Mouse (Mus musculus): ENCODE data around the gene Lmo4.

Gene Lmo4

DNA sequence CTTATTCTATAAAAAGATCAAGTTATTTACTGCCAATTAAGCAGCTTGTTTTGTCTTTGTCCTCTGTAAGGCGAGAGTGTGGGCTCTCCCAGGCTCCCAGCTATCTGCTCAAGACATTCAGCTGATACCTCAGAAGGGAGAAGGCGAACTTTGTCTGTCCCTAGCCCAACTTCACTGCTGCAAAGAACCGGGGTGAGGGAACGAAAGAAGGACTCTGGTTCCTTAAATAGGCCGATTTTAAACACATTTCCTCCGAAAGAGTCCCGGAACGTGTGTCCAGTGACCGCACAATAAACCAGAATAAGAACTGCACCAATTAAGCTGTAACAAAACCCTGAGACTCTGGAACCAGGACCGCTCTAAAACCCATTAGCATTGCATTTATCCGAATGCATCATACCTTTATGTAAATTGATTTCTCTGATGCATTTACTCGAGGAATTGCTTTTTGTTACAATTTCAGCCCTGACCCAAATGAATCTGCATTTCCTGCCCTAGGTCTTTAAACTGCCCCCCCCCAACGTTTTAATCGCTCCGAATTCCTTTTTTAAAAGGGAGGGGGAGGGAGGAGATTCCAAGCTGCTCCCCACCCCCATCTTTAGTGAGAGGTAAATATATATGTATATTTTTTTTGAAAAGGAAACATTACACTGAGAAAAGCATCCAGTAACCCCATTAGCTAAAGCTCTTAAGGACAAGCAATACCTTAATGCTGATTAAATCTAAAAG lies 1.6 kb downstream of the Lmo4 start:
- no peak for DNase-seq (ENCODE audit: low spot score)

DNA sequence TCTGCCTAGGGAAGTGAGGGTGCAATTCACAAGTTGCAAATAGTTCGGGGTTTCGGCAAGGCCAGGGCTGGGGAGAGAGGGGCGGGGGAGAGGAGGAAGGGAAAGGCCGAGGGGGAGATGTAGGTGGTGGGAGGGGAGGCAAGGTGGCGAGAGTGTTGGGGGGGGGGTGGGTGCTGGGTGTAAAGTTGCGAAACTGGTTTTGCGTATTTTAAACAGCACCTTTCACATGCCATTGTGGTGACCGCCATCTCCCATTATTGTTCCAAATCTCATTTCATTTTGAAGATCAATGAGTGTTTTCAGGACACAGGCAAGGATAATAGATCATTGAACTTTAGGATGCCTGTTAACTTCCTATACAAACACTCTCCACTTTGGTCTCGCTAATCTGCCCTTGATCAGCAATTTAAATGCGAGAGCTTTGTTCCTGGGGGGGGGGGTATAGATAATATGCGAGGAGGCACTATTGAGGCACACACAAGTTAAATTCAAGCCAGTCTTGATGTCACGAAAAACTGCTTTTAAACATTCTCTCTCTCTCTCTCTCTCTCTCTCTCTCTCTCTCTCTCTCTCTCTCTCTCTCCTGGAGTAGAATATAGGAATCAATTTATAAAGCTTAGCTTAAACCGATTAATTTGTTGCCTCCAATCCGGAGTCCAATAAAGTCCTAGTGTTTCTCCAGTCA lies 2.3 kb downstream of the Lmo4 start:
- DNase-seq (ENCODE audit: low spot score): no peak

DNA sequence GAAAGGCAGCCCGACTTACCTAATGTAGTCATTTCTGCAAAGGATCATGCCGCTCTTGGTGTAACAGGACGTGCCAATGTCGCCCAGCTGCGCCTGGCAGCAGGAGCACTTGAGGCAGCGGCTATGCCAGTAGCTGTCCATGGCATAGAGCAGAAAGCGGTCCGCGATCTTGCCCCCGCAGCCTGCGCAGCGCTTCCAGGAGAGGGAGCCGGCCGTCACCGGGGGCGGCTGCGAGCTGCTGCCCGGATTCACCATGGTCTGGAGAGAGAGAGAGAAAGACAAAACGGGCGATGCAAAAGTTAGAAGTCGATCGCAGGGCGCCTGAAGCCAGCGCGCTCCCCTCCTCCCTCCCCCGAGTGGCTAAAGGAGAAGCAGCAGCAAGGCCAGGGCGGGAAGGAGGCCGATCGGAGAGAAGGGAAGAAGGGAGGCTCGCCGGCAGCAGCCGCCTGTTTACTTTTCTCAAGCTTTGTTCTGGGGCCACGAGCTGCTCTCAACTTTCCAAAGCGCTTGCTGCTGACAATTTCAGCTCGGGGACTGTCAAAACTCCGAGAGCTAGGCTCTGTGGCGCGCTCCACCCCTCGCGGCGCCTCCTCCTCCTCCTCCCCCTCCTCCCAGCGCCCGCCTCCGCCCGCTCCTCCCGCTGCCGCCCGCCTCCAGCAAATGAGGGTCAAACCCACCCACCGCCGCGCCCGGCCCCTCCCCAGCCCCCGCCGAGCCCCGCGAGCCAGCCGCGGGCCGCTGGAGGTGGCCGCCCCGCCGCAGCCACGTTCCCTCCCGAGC lies 3.0 kb downstream of the Lmo4 start:
- peak; percentile 74 for DNase-seq (ENCODE audit: low spot score)

DNA sequence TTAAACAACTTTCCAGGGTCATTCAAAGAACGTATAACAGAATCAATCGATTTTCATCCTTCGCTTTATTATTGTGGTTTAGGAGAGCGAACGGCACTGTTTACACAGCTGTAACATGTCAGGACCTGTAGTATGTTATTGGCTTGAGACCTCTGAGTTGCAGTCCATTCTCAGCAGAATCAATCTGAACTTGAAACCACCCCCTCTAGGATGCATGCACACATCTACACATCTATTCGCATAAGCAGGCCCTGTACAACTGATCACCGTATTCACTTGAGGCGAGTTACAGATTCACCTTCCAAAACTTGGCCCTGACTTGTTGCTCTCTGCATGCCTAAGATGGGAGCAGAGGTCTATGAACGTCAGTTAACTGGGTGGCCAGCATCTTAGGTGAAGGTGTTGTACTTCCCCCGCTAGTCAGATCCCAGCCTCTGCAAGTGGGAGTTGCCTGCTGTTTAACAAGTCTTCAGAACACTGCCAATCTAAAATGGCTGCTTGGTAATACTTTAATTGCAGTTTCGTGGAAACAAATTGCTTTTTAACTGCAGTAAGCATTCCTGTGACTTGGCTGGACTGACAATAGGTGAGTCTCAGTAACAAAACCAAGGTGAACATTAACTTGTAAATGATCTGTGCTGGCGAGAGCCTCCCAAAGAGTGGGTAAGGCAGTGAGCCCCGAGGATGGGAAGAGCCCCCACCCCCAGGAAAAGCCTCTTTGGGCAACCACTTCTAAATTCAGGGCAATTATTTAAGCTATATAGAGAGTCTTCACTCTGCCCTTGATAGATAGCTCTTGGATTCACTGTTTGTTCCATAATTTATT lies 19.5 kb downstream of the Lmo4 start:
- no peak for DNase-seq (ENCODE audit: low spot score)

DNA sequence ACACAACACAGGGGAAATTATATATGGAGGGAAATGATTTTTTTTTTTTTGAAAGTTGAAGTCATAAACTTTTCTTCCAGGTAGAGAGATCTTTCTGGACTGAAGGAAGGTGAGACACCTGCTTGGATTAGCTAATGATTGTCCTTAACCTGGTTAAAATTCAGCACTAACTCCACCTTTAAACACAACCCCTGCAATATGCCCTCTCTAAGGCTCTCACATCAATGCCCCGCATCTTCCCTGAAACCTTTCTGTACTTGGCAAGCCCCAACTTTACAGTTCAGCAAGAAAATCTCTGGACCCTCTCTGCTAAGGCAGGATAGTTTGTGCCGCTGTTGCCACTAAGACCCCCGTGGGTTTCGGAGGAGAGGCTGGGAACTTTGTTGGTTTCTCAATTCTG lies 20.1 kb downstream of the Lmo4 start:
- DNase-seq (ENCODE audit: low spot score): no peak

DNA sequence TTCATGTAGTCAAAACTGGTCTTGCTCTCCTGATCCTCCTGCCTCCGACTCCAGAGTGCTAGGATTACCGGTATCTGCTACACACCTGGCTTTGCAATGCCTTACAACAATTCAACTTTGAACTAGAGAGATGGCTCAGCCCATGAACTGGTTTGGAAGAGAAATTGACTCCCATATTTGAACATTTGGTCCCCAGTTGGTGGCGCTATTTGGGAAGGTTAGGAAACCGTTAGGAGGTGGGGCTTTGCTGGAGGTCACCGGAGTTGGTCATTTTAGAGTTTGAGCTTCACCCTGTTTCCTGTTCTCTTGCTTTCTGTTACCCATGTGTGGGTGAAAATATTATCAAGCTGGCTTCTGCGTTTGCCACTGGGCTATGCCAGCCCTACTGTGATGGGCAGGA lies 22.8 kb downstream of the Lmo4 start:
- no peak for DNase-seq (ENCODE audit: low spot score)

DNA sequence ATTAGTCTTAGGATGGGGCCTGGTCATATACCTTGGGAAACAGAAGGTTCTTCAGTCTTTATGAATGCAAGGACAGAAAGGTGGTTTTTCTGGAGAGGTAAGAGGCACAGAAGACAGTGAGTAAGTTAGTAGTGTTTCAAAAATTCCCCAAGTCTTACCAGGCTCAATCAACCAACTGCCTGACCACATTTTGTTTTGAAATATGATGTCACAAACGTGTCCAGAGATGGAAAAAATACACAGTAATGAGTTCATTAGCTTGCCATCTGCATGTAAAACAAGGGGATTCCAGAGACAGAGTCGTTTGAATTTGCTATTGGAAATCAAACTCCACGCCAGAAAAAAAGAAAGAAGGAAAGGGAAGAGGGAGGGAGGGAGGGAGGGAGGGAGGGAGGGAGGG lies 26.1 kb downstream of the Lmo4 start:
- no peak for DNase-seq (ENCODE audit: low spot score)

DNA sequence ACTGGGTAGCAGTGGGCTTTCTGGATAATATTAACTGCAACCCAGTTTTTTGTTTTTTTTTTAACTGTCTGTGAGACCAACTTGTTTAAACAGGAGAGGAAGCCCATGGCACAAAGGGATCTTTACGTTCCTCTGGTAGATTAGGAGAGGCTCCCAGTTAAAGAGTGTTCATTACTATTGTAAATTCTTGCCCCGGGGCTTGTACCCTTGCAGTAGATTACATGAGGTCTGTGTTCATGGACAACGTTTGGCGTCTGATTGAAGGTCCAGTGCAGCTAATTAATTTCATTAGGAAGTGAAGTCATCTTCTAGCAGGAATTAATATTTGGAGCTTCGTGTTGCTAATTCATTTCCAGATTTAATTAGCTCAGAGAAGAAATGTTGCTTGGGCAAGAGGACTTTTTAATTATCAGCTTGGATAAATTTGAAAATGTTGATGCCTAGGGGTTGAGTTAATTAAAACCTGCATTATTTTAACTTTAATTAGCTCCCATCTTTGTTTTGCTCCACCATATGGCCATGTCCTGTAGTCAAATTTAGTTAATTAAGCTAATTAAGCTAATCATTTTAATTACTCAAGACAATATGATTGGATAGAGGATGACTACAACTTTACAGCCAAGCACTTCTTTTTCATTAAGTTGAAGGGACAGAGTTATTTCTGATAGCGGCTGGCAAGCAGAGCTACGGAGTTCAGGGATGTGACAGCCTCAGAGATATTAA lies 31.0 kb downstream of the Lmo4 start:
- no peak for DNase-seq (ENCODE audit: low spot score)

DNA sequence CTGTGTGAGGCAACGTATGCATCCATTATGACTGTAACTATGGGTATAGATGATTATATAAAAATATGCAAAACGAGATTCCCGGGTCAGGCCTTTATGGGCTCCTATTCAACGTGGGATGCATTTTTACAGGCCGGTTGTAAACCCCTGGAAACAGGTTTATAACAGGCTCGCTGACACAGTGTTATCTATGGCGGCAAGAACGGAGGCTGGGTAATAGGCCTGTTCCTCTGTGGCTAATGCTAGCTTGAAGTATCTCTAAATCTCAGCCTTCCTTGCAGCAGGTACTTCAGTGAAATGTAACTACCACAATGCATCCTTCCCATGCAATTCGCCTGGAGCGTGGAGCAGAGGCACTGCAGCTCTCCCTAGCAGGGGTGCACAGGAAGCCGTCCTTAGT lies 31.9 kb downstream of the Lmo4 start:
- no peak for DNase-seq (ENCODE audit: low spot score)

DNA sequence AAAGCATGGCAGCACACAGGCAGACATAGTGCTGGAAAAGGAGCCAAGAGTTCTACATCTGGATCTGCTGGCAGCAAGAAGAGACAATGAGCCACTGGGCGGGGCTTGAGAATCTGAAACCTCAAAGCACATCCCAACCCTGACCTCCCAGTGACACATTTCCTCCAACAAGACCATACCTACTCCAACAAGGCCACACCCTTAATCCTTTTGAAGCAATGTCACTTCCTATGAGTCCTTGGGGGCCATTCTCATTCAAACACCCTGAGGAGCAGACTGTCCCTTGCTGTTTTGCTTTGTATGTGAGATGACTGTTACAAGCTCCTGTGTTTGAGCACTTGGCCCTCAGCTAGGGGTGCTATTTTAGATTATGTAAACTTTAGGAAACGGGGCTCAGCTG lies 33.3 kb downstream of the Lmo4 start:
- no peak for DNase-seq (ENCODE audit: low spot score)

DNA sequence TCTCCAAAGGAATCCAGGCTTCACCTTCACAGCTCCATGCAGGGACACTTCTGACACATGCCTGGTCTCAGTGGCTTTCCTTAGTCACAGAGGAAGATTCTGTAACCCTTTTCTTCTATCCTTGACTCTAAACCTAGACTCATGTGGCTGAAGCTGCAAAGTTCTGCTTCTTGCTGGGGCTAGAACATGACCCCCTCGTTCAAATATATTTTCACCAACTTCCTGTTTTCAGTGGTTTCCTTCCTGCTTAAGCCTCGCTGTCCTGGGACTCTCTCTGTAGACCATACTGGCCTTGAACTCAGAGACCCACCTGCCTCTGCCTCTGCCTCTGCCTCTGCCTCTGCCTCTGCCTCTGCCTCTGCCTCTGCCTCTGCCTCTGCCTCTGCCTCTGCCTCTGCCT lies 34.5 kb downstream of the Lmo4 start:
- no peak for DNase-seq (ENCODE audit: low spot score)

DNA sequence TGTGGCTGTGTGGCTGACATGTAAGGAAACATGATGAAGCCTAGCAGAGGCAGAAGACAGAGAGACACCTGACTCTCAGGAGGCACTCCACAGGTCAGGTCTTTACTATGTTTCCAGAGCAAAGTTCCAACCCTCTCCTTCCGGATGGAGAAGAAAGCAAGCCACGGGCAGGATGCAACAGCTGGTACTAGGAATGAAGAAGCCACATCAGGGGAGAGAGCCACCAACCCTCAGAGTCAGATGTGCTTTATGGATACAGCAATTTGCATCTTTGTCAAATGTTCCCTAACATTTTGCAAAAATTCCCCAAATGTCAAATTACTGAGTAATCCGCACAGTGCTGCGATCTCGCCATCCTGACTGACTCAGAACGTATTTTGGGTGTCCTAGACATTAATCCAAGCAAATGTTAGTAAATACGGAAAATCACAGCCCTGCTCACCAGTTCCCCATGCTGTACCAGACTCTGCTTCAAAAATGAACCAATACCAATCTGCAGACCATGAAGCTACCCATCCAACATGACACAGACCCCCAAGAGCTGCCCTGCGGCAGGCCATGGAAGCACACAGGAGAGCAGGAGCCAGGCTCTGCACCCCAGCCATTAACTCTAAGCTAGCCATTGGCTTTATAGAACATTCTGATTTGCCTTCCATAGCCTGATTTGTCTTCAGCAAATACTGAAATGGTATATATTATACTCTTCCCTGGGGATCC lies 38.4 kb downstream of the Lmo4 start:
- DNase-seq (ENCODE audit: low spot score): no peak

DNA sequence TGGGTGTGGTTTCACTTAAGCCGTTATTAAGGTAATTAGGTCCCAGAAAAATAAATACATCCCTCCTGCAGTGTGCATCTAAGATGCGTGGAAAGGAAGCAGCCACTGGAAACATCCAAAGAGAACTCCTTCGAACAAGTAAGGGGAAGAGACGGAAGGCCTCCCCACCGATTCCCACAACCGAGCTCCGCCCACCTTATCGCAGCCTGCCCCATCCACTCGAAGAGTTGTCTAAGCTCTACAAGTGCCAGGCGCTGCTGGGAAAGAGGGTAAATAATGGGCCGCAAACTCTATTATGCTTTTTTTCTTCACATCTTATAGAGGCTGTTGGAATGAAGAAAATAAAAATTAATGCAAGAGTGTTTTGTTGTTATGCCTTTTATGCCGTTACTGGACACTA lies 39.6 kb downstream of the Lmo4 start:
- DNase-seq (ENCODE audit: low spot score): no peak

DNA sequence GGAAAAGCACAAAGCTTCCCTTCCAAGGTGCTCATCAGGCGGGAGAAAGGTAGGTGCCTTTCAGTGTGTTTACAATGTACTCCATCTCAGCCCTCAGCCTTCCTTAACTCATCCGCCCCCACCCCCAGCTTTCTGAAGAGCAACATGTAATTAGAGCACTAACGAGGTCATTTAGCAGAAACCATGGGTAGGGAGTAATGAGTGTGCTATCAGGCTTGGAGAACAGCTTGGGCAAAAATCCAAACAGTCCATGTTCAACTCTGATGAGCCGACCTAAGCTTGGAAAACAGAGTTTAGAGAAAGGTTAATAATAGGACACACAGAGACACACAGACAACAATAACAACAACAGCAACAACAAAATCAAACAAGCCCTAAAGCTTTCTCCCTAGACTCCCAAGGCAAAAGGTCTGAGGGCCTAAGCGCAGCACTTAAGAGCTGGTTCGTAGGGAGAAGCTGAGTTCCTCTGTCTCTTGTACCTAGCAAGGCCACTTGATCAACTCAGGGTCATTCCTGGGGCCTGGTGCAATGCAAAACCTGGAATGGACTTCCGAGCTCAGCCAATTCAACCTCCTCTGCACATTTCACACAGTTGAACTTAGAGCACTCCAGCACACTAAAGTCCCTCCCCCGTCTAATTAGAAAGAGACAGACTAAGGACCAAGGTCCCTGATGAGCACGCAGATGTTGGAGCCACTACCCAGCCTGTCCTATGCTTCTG lies 40.2 kb downstream of the Lmo4 start:
- DNase-seq (ENCODE audit: low spot score): no peak

DNA sequence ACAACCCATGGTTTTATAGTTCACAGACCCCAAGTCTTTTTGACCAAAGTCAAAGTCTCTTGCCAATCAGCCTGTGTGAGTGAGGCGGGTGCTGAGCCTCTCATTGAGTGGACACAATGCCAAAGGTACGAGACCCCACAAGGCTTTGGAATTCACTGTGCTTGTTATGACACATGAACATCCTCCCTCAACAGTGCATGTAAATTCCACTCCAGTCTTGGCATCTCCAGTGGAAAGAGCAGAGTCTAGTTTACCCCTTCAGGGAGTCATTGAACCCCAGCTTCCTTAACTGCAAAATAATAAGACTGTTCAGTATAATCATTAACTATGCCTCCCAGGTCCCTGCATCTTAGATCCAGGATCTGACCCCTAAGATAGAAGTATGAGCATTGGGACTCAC lies 41.3 kb downstream of the Lmo4 start:
- no peak for DNase-seq (ENCODE audit: low spot score)

DNA sequence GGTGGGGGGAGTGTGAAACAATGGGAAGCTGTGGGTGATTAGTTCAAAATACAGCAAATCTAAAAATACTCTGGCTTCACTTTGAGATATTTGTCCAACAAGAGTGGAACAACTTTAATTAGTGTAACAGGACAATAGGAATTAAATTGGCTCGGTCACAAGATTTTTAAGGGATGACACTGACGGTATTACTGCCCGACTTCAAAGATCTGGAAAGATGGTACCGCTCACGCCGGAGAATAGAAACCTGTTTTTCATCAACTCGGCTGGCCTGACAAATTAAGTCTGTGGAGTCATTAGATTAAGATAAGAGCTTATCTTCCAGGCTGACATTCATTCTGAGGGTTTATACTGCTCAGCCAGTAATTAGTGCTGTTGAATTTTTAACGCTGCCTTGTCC lies 42.9 kb downstream of the Lmo4 start:
- no peak for DNase-seq (ENCODE audit: low spot score)

DNA sequence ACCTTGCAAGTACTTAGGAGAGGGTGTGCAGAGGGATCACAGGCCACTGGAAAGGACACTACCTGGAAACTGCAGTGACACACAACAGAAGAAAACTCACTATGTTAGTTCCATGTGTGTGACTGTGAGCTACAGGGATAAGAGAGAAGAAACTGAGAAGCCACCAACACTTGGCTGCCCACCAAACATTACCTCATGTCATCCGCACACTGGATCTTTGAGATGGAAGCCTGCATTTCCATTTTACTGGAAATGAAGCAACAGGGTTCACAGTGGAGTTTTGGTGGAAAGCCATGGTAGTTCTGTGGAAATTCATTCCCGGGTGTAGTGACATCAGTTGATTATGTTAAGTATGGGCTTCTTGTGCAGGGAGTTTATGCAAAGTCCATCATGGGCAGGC lies 43.8 kb downstream of the Lmo4 start:
- no peak for DNase-seq (ENCODE audit: low spot score)

DNA sequence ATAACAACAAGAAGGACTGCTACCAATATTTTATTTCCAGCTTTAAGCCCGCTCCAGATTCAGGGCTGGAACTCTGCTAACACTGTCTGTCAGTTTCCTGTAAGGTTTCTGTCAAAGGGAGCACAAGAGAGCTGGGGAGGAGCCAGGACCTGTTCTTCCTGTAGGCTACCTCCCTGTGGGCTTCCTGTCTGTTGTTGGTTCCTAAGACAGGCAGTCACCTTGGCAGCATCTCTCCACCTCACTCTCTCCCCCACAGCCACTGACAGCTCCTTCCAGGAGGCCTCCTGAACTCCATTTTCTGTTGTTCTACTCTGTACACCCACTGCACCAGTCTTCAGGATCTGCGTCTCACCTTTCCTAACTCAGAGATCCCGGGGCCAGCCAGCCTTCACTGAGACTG lies 49.3 kb downstream of the Lmo4 start:
- no peak for DNase-seq (ENCODE audit: low spot score)

DNA sequence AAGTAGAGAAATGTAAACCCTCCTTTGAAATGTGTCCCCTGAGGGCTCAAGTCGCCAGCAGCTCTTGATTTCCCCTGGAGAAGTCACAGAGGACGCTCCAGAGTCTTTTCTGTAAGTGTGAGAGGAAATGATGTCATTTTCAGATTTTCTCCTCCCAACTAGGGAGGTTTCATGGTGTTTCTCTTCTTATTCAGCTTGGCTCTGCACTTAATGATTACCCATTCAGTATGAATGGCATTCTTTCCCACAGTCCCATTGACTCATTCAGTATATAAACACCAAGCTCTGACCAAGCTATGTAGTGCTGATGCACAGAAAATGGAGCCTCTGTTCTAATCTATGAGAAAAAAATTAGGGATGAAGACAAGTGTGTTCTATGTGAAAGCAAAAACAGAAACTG lies 51.6 kb downstream of the Lmo4 start:
- no peak for DNase-seq (ENCODE audit: low spot score)

DNA sequence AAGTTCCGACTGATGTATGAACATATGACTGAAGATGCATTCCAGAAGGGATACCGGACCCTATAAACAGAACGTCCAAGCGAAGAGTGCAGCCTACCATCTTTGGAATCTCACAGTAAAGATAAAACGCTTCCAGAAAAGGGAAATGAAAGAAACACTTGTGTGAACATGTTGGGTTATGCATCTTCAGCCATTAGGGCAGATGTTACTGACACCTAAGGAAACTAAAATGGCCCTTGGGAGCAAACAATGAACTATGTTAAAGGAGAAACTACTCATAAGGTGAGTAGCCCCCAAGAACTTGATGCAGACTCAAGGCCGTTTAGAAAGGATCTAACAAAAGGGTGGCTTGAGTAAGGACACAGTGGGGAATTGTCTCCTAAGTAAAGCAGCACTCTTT lies 54.0 kb downstream of the Lmo4 start:
- DNase-seq (ENCODE audit: low spot score): no peak

All from urinary bladder, postnatal 10 days (tissue).